Mouse (Mus musculus) forebrain, embryonic 13.5 days (tissue): ENCODE data around the gene Chmp5. TPM values are rescaled to one million over a fixed set of nuclear protein-coding genes. Genes with fewer than 3 reads are reported as not detected.

Source experiments
- ATAC-seq: fragments of 200-750 bp; cut with Nextera tagmentation; 2 replicates; pipeline ENCODE4 v1.8.0; 2017
- H3K27ac ChIP-seq: fragments of 300-500 bp; sonication (generic); 2 replicates; pipeline ENCODE4 v1.5.1; 2015; ENCODE audit warnings: inconsistent platforms, mild to moderate bottlenecking, moderate library complexity
- H3K27me3 ChIP-seq: fragments of 300-500 bp; sonication (generic); 2 replicates; pipeline ENCODE4 v1.6.1; 2015; ENCODE audit warnings: mild to moderate bottlenecking, inconsistent platforms
- H3K36me3 ChIP-seq: fragments of 300-500 bp; sonication (generic); 2 replicates; pipeline ENCODE4 v1.6.1; 2015; ENCODE audit warnings: mild to moderate bottlenecking, inconsistent platforms; ENCODE audit not compliant: poor library complexity, severe bottlenecking
- H3K4me1 ChIP-seq: fragments of 300-500 bp; sonication (generic); 2 replicates; pipeline ENCODE4 v1.6.1; 2015; ENCODE audit warnings: inconsistent platforms
- H3K4me2 ChIP-seq: fragments of 300-500 bp; sonication (generic); 2 replicates; pipeline ENCODE4 v1.6.1; 2015; ENCODE audit warnings: inconsistent platforms, mild to moderate bottlenecking, moderate library complexity
- H3K4me3 ChIP-seq: fragments of 300-500 bp; sonication (generic); 2 replicates; pipeline ENCODE4 v1.5.1; 2015; ENCODE audit warnings: mild to moderate bottlenecking, inconsistent platforms
- H3K9ac ChIP-seq: fragments of 300-500 bp; sonication (generic); 2 replicates; pipeline ENCODE4 v1.6.1; 2015; ENCODE audit warnings: mild to moderate bottlenecking, inconsistent platforms
- H3K9me3 ChIP-seq: fragments of 300-500 bp; sonication (generic); replicated peaks from 2 replicates; pipeline ENCODE4 v1.6.1; 2016; ENCODE audit warnings: inconsistent platforms
- WGBS: fragments of 180-500 bp; shearing (Covaris S2); methylation state at CpG from one replicate; pipeline ENCODE4 v1.1.7; 2015; 5-methylcytosine and 5-hydroxymethylcytosine counted together
- polyA plus RNA-seq: library from polyadenylated mRNA; unstranded; fragments of >200 nt; fragmentation: Nextera tagmentation; extraction: Ambion mirVana; gene quantifications from 2 replicates; pipeline ENCODE4 v1.2.1, GENCODE M21; 2015

Gene Chmp5
- polyA plus RNA-seq, 1 experiment from 2014 or later = 179 TPM

DNA sequence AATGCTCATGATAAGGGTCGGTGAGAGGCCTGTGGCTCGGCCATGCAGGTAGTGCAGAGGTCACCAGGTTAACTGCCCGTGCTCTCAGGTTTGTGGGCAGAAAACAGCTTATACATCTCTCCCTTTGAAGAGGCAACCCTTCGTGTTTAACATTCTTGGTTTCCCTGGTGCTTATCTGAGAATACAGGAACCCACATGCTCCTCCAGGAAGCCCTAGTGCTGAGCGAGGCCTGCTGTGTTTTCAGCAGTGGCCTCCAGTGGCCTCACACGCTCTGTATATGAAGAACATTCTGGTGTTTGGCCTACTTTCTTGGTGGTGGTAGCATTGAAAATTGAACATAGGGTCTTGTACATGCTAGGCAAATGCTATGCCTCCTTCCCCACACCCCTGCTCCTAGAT is 7.7 kb downstream of the Chmp5 start:
- no peak overlapping the region for H3K9ac ChIP-seq
- no peak overlapping the region for H3K4me2 ChIP-seq
- ATAC-seq = no peak
- H3K27ac ChIP-seq = no peak overlapping the region
- H3K27me3 ChIP-seq = no peaks in the 10 kb centered on the region
- peaks cover 87% of the 10 kb centered on the region for H3K36me3 ChIP-seq
- H3K4me3 ChIP-seq = no peak overlapping the region
- 93% methylated on average over 6 of the region's 6 CpGs for WGBS
- no peaks in the 10 kb centered on the region for H3K4me1 ChIP-seq
- H3K9me3 ChIP-seq = no peaks in the 10 kb centered on the region

DNA sequence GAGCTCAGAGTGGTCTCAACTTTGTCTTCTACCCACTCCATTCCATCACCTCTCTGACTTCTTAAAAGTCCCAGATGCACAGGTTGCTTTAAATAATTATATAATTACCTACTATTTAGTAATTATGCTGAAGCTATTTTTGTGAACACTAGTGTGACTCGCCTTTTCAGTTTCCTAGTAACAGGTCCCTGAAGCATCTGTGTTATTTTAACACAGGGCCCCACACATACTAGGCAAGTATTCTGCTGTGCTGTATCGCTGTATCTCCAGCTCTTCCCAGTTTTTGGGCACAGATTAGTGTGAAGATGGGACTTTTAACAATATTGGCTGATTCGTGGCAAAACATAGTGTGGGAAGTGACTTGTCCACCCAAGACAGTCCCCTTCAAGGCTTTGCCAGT is 15.3 kb downstream of the Chmp5 start:
- Histone ChIP-seq H3K9ac (no peak overlapping the region), H3K27me3 (no peaks in the 10 kb centered on the region), H3K4me2 (no peak overlapping the region), H3K9me3 (no peaks in the 10 kb centered on the region), H3K27ac (no peak overlapping the region), H3K4me1 (no peaks in the 10 kb centered on the region), H3K4me3 (no peak overlapping the region), H3K36me3 (peaks cover 92% of the 10 kb centered on the region)
- 96% methylated on average over 3 of the region's 3 CpGs for WGBS
- no peak for ATAC-seq

GRCm38 (mm10) chr4:40969161-40969560 is 21.0 kb downstream of the Chmp5 start:
- H3K4me3 ChIP-seq = no peak overlapping the region
- no peak overlapping the region for H3K27ac ChIP-seq
- 81% methylated on average over 4 of the region's 4 CpGs for WGBS
- peak overlapping the region; percentile 84; the same call in 1 of the 2 replicates for H3K4me2 ChIP-seq
- ATAC-seq = no peak
- no peak overlapping the region for H3K9ac ChIP-seq
- peaks cover 21% of the 10 kb centered on the region for H3K4me1 ChIP-seq
- H3K36me3 ChIP-seq = peaks cover 39% of the 10 kb centered on the region
- H3K27me3 ChIP-seq = no peaks in the 10 kb centered on the region
- H3K9me3 ChIP-seq = no peaks in the 10 kb centered on the region

- ATAC-seq = peak; percentile 52
- peaks cover 21% of the 10 kb centered on the region for H3K4me1 ChIP-seq
- H3K4me2 ChIP-seq = peak overlapping the region; percentile 84
- H3K4me3 ChIP-seq = peak overlapping the region; percentile 97
- peak overlapping the region; percentile 86 for H3K9ac ChIP-seq
- no peaks in the 10 kb centered on the region for H3K27me3 ChIP-seq
- 11% methylated on average over 10 of the region's 13 CpGs for WGBS
- H3K36me3 ChIP-seq = peaks cover 32% of the 10 kb centered on the region
- no peaks in the 10 kb centered on the region for H3K9me3 ChIP-seq
- H3K27ac ChIP-seq = peak overlapping the region; percentile 89
These were observed 21.8 kb downstream of the Chmp5 start for GRCm38 (mm10) chr4:40969781-40970591.

DNA sequence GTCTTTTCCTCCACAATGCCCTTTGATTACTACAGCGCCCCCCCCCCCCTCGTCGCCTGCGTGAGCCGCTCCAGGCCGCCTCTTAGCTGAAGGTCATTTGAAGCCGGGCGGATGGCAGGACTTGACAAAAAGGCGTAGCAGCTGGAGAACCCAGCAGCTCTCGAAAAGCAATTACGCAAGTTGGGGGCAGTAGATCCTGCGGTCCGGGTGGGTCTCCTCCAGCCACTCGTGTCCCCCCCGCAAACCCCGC is 22.3 kb downstream of the Chmp5 start:
- peaks cover 21% of the 10 kb centered on the region for H3K4me1 ChIP-seq
- H3K4me3 ChIP-seq = peak overlapping the region; percentile 97
- peak overlapping the region; percentile 89 for H3K27ac ChIP-seq
- no peaks in the 10 kb centered on the region for H3K9me3 ChIP-seq
- 0% methylated on average over 16 of the region's 16 CpGs for WGBS
- peak overlapping the region; percentile 84 for H3K4me2 ChIP-seq
- H3K27me3 ChIP-seq = no peaks in the 10 kb centered on the region
- H3K36me3 ChIP-seq = peaks cover 28% of the 10 kb centered on the region
- H3K9ac ChIP-seq = peak overlapping the region; percentile 86
- no peak for ATAC-seq

DNA sequence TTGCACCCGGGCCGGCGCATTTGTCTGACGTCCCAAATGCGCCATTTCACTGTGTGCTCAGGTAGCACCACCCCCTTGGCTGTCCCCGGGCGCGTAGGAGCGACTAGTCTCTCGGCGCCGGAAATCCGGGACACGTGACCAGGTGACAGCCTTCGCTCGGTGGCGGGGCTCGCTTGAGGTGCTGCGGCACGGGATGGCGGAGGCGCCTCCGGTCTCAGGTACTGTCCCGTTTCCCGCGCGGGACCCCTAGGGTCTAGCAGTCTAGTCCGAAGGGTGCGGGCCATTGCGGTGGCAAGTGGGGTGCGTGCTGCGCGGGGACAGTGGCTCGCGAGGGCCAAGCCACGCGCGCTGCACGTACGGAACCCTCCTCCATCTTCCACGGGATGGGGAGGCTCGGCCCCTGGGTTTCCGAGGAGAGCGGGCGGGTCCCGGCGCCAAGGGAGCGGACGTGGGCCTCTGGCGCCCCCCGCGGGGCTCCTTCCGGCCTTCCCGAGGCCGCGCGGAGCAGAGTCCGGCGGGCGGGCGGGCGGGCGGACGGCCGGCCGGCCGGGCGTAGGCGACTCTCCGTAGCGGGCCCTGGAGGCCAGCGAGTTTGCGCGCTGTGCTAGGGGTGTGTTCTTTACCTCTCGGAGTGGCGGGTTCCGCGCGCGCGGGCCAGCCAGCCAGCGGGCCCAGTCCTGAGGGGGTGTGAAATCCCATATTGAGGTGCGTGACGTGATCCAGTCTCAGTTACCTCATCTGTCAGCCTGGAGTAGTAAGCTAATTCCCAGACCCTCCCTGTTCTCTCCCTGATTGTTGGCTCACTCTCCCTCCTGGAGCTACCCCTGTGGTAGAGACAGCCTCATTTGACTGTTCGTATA is 22.9 kb downstream of the Chmp5 start, which contains the start of gene Nfx1:
TSS of gene Nfx1 (plus strand) at position 65 of the 860 bp plus-strand sequence.
- Histone ChIP-seq H3K4me2 (peak within 1 kb of the TSS; percentile 84), H3K27ac (peak within 1 kb of the TSS; percentile 89), H3K36me3 (peaks cover 22% of the 10 kb centered on the region), H3K9ac (peak within 1 kb of the TSS; percentile 86), H3K4me3 (peak within 1 kb of the TSS; percentile 97), H3K4me1 (peaks cover 21% of the 10 kb centered on the region), H3K27me3 (no peaks in the 10 kb centered on the region), H3K9me3 (no peaks in the 10 kb centered on the region)
- ATAC-seq = peak; percentile 98
- WGBS = under 1% methylated on average over 57 of the region's 85 CpGs

GRCm38 (mm10) chr4:40971744-40972143 is 23.5 kb downstream of the Chmp5 start:
- no peak overlapping the region for H3K27ac ChIP-seq

DNA sequence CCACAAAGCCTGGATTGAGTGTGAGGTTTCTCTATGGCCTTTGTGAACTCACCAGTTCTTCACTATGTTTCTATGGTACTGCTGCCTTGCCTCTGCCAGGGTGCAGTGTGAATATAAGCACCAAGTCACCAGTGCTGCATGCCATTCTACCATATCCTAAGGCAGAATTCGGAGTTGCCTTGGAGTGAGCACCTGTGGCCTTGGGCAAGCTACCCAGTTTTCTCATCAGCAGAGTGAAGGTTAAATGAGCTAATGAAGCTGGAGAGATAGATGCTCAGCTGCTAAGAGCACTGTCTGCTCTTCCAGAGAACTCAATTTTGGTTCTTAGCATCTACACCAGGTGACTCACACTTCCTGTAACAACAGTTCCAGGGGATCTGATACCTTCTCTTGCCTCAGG is 25.8 kb downstream of the Chmp5 start:
- H3K4me2 ChIP-seq = no peak overlapping the region
- H3K27ac ChIP-seq = no peak overlapping the region
- WGBS = 94% methylated on average over 1 of the region's 1 CpGs
- peaks cover 27% of the 10 kb centered on the region for H3K36me3 ChIP-seq
- ATAC-seq = no peak
- no peak overlapping the region for H3K4me3 ChIP-seq
- no peaks in the 10 kb centered on the region for H3K9me3 ChIP-seq
- H3K9ac ChIP-seq = no peak overlapping the region
- H3K27me3 ChIP-seq = no peaks in the 10 kb centered on the region
- peaks cover 21% of the 10 kb centered on the region for H3K4me1 ChIP-seq

More at GRCm38 (mm10) chr4:40971744-40972143, 23.5 kb downstream of the Chmp5 start:
- Histone ChIP-seq H3K36me3 (peaks cover 23% of the 10 kb centered on the region), H3K4me1 (peaks cover 21% of the 10 kb centered on the region), H3K4me3 (peak overlapping the region; percentile 97), H3K27me3 (no peaks in the 10 kb centered on the region), H3K9ac (peak overlapping the region; percentile 86), H3K4me2 (peak overlapping the region; percentile 84), H3K9me3 (no peaks in the 10 kb centered on the region)
- WGBS = 25% methylated on average over 13 of the region's 13 CpGs
- no peak for ATAC-seq

GRCm38 (mm10) chr4:40975678-40976077 is 27.5 kb downstream of the Chmp5 start:
- no peaks in the 10 kb centered on the region for H3K9me3 ChIP-seq
- no peak for ATAC-seq
- H3K4me3 ChIP-seq = no peak overlapping the region
- H3K4me1 ChIP-seq = peaks cover 12% of the 10 kb centered on the region
- no peak overlapping the region for H3K9ac ChIP-seq
- no peaks in the 10 kb centered on the region for H3K27me3 ChIP-seq
- 98% methylated on average over 3 of the region's 3 CpGs for WGBS
- H3K4me2 ChIP-seq = no peak overlapping the region
- peaks cover 43% of the 10 kb centered on the region for H3K36me3 ChIP-seq
- H3K27ac ChIP-seq = no peak overlapping the region

- Histone ChIP-seq H3K9me3 (no peaks in the 10 kb centered on the region), H3K4me2 (no peak overlapping the region), H3K4me1 (peaks cover 12% of the 10 kb centered on the region), H3K36me3 (peaks cover 52% of the 10 kb centered on the region), H3K4me3 (no peak overlapping the region), H3K27ac (no peak overlapping the region), H3K9ac (no peak overlapping the region), H3K27me3 (no peaks in the 10 kb centered on the region)
- ATAC-seq = no peak
- 95% methylated on average over 10 of the region's 10 CpGs for WGBS
These were observed 28.4 kb downstream of the Chmp5 start for GRCm38 (mm10) chr4:40976651-40977050.

DNA sequence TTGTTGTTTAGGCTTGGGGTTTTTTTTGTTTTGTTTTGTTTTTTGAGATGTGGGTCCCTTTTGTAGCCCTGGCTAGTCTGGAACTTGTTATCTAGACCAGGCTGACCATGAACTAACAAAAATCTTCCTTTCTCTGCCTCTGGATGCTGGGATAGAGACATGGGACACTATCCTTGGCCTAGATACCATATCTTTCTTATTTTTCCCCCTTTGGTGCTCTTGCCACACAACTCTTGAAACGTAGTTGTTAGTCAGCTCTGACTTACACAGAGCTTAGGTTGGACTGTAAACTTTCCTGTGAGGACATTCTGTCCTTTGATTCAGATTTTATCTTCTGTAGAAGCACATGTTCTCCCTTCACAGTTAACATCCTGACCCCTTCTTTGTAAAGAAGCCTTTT is 31.2 kb downstream of the Chmp5 start:
- H3K4me2 ChIP-seq = no peak overlapping the region
- no peak overlapping the region for H3K27ac ChIP-seq
- no peak overlapping the region for H3K9ac ChIP-seq
- no peak overlapping the region for H3K4me3 ChIP-seq
- H3K27me3 ChIP-seq = no peaks in the 10 kb centered on the region
- ATAC-seq = no peak
- H3K4me1 ChIP-seq = no peaks in the 10 kb centered on the region
- peaks cover 74% of the 10 kb centered on the region for H3K36me3 ChIP-seq
- WGBS = 90% methylated on average over 1 of the region's 1 CpGs
- no peaks in the 10 kb centered on the region for H3K9me3 ChIP-seq

DNA sequence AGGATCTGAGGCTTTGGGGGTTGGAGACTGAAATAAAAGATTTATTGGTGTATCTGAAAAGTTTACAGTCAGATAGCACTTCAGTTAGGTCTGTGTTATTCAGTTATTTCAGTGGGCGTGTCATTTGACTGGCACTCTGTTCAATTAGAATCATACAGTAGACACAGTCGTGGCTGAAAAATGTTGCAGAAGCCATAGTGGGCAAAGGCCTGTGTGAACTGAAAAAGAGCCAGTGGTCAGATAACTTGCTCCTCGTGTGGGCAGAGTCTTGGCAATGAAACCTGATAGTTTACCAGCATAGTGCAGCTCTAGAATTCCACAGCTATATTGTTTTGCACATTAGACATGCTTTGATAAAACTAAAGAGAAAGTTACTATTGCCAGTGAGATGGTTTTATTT is 34.3 kb downstream of the Chmp5 start:
- Histone ChIP-seq H3K9me3 (no peaks in the 10 kb centered on the region), H3K27me3 (no peaks in the 10 kb centered on the region), H3K27ac (no peak overlapping the region), H3K4me3 (no peak overlapping the region), H3K9ac (no peak overlapping the region), H3K4me1 (no peaks in the 10 kb centered on the region), H3K4me2 (no peak overlapping the region), H3K36me3 (peaks cover 89% of the 10 kb centered on the region)
- ATAC-seq = no peak
- WGBS = 83% methylated on average over 3 of the region's 3 CpGs
